Mouse (Mus musculus) CD8-positive naive resting alpha-beta T cell, adult 2 months (primary cell): Measurements from ENCODE around the gene Ppp1r3f.

ENCODE experiments used
- DNase-seq, 2 experiments: peaks; one replicate each; pipeline ENCODE4 v3.0.0; 2022; ENCODE audit warnings: low read depth in 2 of 2, low spot score in 2 of 2

Gene Ppp1r3f

GRCm38 (mm10) chrX:7563076-7563475 lies 11.0 kb downstream of the Ppp1r3f start:
- DNase-seq: no peak

- no peak for DNase-seq
Measured at GRCm38 (mm10) chrX:7553474-7553873, 20.6 kb downstream of the Ppp1r3f start.

- no peak for DNase-seq
Measured at GRCm38 (mm10) chrX:7524961-7525360, 49.1 kb downstream of the Ppp1r3f start.
